Comparison of ENCODE assay signal across 8 mouse cellular contexts in genomic region chr5:128204685-128205320, GRCm38 (mm10).
DNase-seq lines count a peak whose midpoint lies in the region; ATAC-seq and TF ChIP-seq lines count a peak whose summit lies in the region.

No protein-coding gene starts in this region.

- intact Hi-C loops in heart, postnatal 25 days (cut with DNase I) = no loop called here

- no peaks in the 10 kb centered on the region for H3K36me3 ChIP-seq in heart, embryonic 11.5 days (ENCODE audit: control insufficient read depth, insufficient read depth, low read length)
- H3K36me3 ChIP-seq in neural tube, embryonic 11.5 days (ENCODE audit: control insufficient read depth, insufficient read depth, low read length) = no peaks in the 10 kb centered on the region
- no peaks in the 10 kb centered on the region for H3K36me3 ChIP-seq in hindbrain, postnatal 0 days (ENCODE audit: insufficient read depth, low read length)
- no peaks in the 10 kb centered on the region for H3K36me3 ChIP-seq in stomach, embryonic 16.5 days (ENCODE audit: control insufficient read depth, insufficient read depth, low read length)
- H3K36me3 ChIP-seq in liver, embryonic 12.5 days = no peaks in the 10 kb centered on the region

- no peak for ATAC-seq in heart, embryonic 11.5 days (replicated peaks; ENCODE audit: insufficient number of reproducible peaks, low FRiP score, low TSS enrichment)
- ATAC-seq in neural tube, embryonic 11.5 days (ENCODE audit: insufficient read depth, low FRiP score, low TSS enrichment) = no peak
- ATAC-seq in hindbrain, postnatal 0 days = no peak
- ATAC-seq in stomach, embryonic 16.5 days (ENCODE audit: insufficient read depth, low FRiP score) = peak; percentile 7; the same call in 1 of the 2 replicates
- ATAC-seq in liver, embryonic 12.5 days = no peak

- no peak overlapping the region for H3K4me3 ChIP-seq in heart, embryonic 11.5 days (ENCODE audit: low read depth, low read length)
- no peak overlapping the region for H3K4me3 ChIP-seq in neural tube, embryonic 11.5 days (ENCODE audit: low read depth, low read length)
- no peak overlapping the region for H3K4me3 ChIP-seq in hindbrain, postnatal 0 days (ENCODE audit: low read length)
- H3K4me3 ChIP-seq in stomach, embryonic 16.5 days (replicated peaks; ENCODE audit: low read length) = no peak overlapping the region
- H3K4me3 ChIP-seq in liver, embryonic 12.5 days = no peak overlapping the region

- H3K27ac ChIP-seq in heart, embryonic 11.5 days (ENCODE audit: low read depth, low read length) = 0 out of 2 replicates have a peak overlapping the region, but pooled peaks have one; percentile 22
- no peak overlapping the region for H3K27ac ChIP-seq in neural tube, embryonic 11.5 days (ENCODE audit: low read depth, low read length)
- H3K27ac ChIP-seq in hindbrain, postnatal 0 days = peak overlapping the region; percentile 68; the same call in 1 of the 2 replicates
- peak overlapping the region; percentile 46; the same call in 1 of the 2 replicates for H3K27ac ChIP-seq in stomach, embryonic 16.5 days (ENCODE audit: low read length)
- H3K27ac ChIP-seq in liver, embryonic 12.5 days = no peak overlapping the region

- no peak for DNase-seq in heart, postnatal 25 days (ENCODE audit: low spot score)
- DNase-seq in neural tube, embryonic 11.5 days (ENCODE audit: low spot score) = peak; percentile 10
- DNase-seq in neural tube, embryonic 10.5 days (ENCODE audit: extremely low spot score, low spot score) = no peak
- peak; percentile 52 for DNase-seq in hindbrain, postnatal 0 days (ENCODE audit: low spot score)
- no peak for DNase-seq in spleen, postnatal 36 days (ENCODE audit: low spot score in 2 of 2)

- H3K4me1 ChIP-seq in heart, embryonic 11.5 days (ENCODE audit: control insufficient read depth, insufficient read depth, low read length) = no peaks in the 10 kb centered on the region
- peaks cover 10% of the 10 kb centered on the region; the same call in 1 of the 2 replicates for H3K4me1 ChIP-seq in neural tube, embryonic 11.5 days (ENCODE audit: control insufficient read depth, insufficient read depth, low read length)
- H3K4me1 ChIP-seq in hindbrain, postnatal 0 days (ENCODE audit: insufficient read depth, low read length) = 0 out of 2 replicates have a peak, but pooled peaks cover 13% of the 10 kb centered on the region
- H3K4me1 ChIP-seq in stomach, embryonic 16.5 days (ENCODE audit: control insufficient read depth, insufficient read depth, low read length) = no peaks in the 10 kb centered on the region
- H3K4me1 ChIP-seq in liver, embryonic 12.5 days = no peaks in the 10 kb centered on the region

- no peak for TF ChIP-seq CTCF in hindbrain, postnatal 0 days (IDR thresholded peaks at IDR 0.05; ENCODE audit: low read depth)

- H3K4me2 ChIP-seq in heart, embryonic 11.5 days = peak overlapping the region; percentile 11; the same call in 1 of the 2 replicates
- no peak overlapping the region for H3K4me2 ChIP-seq in neural tube, embryonic 11.5 days (ENCODE audit: low read depth)
- no peak overlapping the region for H3K4me2 ChIP-seq in hindbrain, postnatal 0 days (ENCODE audit: low read depth, low read length)
- no peak overlapping the region for H3K4me2 ChIP-seq in stomach, embryonic 16.5 days (ENCODE audit: low read depth, low read length)
- H3K4me2 ChIP-seq in liver, embryonic 12.5 days = no peak overlapping the region

- H3K27me3 ChIP-seq in heart, embryonic 11.5 days (ENCODE audit: control insufficient read depth, insufficient read depth, low read length) = no peaks in the 10 kb centered on the region
- no peaks in the 10 kb centered on the region for H3K27me3 ChIP-seq in neural tube, embryonic 11.5 days (ENCODE audit: control insufficient read depth, insufficient read depth, low read length)
- no peaks in the 10 kb centered on the region for H3K27me3 ChIP-seq in hindbrain, postnatal 0 days (ENCODE audit: insufficient read depth, low read length)
- no peaks in the 10 kb centered on the region for H3K27me3 ChIP-seq in stomach, embryonic 16.5 days (ENCODE audit: control insufficient read depth, insufficient read depth, low read length)
- no peaks in the 10 kb centered on the region for H3K27me3 ChIP-seq in liver, embryonic 12.5 days (replicated peaks)

- no peak overlapping the region for H3K9ac ChIP-seq in heart, embryonic 11.5 days (ENCODE audit: low read depth, low read length)
- no peak overlapping the region for H3K9ac ChIP-seq in neural tube, embryonic 11.5 days (ENCODE audit: low read length)
- H3K9ac ChIP-seq in hindbrain, postnatal 0 days (replicated peaks; ENCODE audit: low read length) = no peak overlapping the region
- no peak overlapping the region for H3K9ac ChIP-seq in stomach, embryonic 16.5 days (ENCODE audit: low read length)
- no peak overlapping the region for H3K9ac ChIP-seq in liver, embryonic 12.5 days

- 71% methylated on average over 17 of the region's 17 CpGs for WGBS in heart, embryonic 11.5 days (ENCODE audit: insufficient replicate concordance)
- 81% methylated on average over 17 of the region's 17 CpGs for WGBS in neural tube, embryonic 11.5 days
- 64% methylated on average over 17 of the region's 17 CpGs for WGBS in hindbrain, postnatal 0 days
- WGBS in stomach, embryonic 16.5 days = 69% methylated on average over 17 of the region's 17 CpGs
- WGBS in liver, embryonic 12.5 days (ENCODE audit: insufficient replicate concordance) = 75% methylated on average over 17 of the region's 17 CpGs

- no peaks in the 10 kb centered on the region for H3K9me3 ChIP-seq in heart, embryonic 11.5 days (replicated peaks; ENCODE audit: control insufficient read depth, low read length)
- no peaks in the 10 kb centered on the region for H3K9me3 ChIP-seq in neural tube, embryonic 11.5 days (ENCODE audit: control insufficient read depth, low read length)
- H3K9me3 ChIP-seq in hindbrain, postnatal 0 days (ENCODE audit: low read length) = no peaks in the 10 kb centered on the region
- H3K9me3 ChIP-seq in stomach, embryonic 16.5 days (replicated peaks; ENCODE audit: control insufficient read depth, low read length) = no peaks in the 10 kb centered on the region
- peaks cover 7% of the 10 kb centered on the region; the same call in 1 of the 2 replicates for H3K9me3 ChIP-seq in liver, embryonic 12.5 days (replicated peaks)

Comparison
In these comparisons a context has a peak if more than half of its experiments do, and no peak if none do; other contexts are left out.
1. DNase-seq: peak in neural tube, embryonic 11.5 days (single experiment) and hindbrain, postnatal 0 days (single experiment); none in heart, postnatal 25 days (single experiment), neural tube, embryonic 10.5 days (single experiment) and spleen, postnatal 36 days (0 of 2).
2. H3K27ac ChIP-seq: peak in heart, embryonic 11.5 days (single experiment), hindbrain, postnatal 0 days (single experiment) and stomach, embryonic 16.5 days (single experiment); none in neural tube, embryonic 11.5 days (single experiment) and liver, embryonic 12.5 days (single experiment).